Mouse (Mus musculus) intestine, embryonic 15.5 days (tissue): Measurements from ENCODE around the gene Wdr54. TPM values are rescaled to one million over a fixed set of nuclear protein-coding genes. Genes with fewer than 3 reads are reported as not detected.
A peak's percentile ranks its signal among the peaks of the same experiment; 100 is the strongest.
"Not testable (repeated sequence)": the region's sequence is repeated elsewhere in the genome, so short reads cannot be mapped to it uniquely, and the experiment has no call there.

ENCODE experiments used
- ATAC-seq: fragments of 200-750 bp; cut with Nextera tagmentation; 2 replicates; pipeline ENCODE4 v1.8.0; 2017; ENCODE audit warnings: moderate TSS enrichment, moderate library complexity
- H3K27ac ChIP-seq: fragments of 300-500 bp; sonication (generic); 2 replicates; pipeline ENCODE4 v1.5.1; 2015; ENCODE audit warnings: mild to moderate bottlenecking, inconsistent platforms
- H3K27me3 ChIP-seq: fragments of 300-500 bp; sonication (generic); replicated peaks from 2 replicates; pipeline ENCODE4 v1.6.1; 2015; ENCODE audit warnings: inconsistent platforms
- H3K36me3 ChIP-seq: fragments of 300-500 bp; sonication (generic); 2 replicates; pipeline ENCODE4 v1.6.1; 2015; ENCODE audit warnings: inconsistent platforms
- H3K4me1 ChIP-seq: fragments of 300-500 bp; sonication (generic); replicated peaks from 2 replicates; pipeline ENCODE4 v1.6.1; 2015; ENCODE audit warnings: inconsistent platforms
- H3K4me2 ChIP-seq: fragments of 300-500 bp; sonication (generic); replicated peaks from 2 replicates; pipeline ENCODE4 v1.6.1; 2015; ENCODE audit warnings: mild to moderate bottlenecking, inconsistent platforms
- H3K4me3 ChIP-seq: fragments of 300-500 bp; sonication (generic); replicated peaks from 2 replicates; pipeline ENCODE4 v1.5.1; 2015; ENCODE audit warnings: inconsistent platforms
- H3K9ac ChIP-seq: fragments of 300-500 bp; sonication (generic); 2 replicates; pipeline ENCODE4 v1.6.1; 2015; ENCODE audit warnings: inconsistent platforms
- H3K9me3 ChIP-seq: fragments of 300-500 bp; sonication (generic); 2 replicates; pipeline ENCODE4 v1.6.1; 2016; ENCODE audit warnings: inconsistent platforms
- WGBS: fragments of 180-500 bp; shearing (Covaris S2); methylation state at CpG from one replicate; pipeline ENCODE4 v1.1.7; 2015; 5-methylcytosine and 5-hydroxymethylcytosine counted together
- polyA plus RNA-seq: library from polyadenylated mRNA; unstranded; fragments of >200 nt; fragmentation: Nextera tagmentation; extraction: Ambion mirVana; gene quantifications from 2 replicates; pipeline ENCODE4 v1.2.1, GENCODE M21; 2015

Wdr54 gene
- polyA plus RNA-seq, 1 experiment from 2014 or later, result 3.9 TPM

- H3K4me3 ChIP-seq, result no peak overlapping the region
- no peak overlapping the region for H3K9ac ChIP-seq
These were observed 16.2 kb upstream of the Wdr54 start for GRCm38 (mm10) chr6:83172240-83172920.

GRCm38 (mm10) chr6:83171063-83171462 lies 14.9 kb upstream of the Wdr54 start:
- Histone ChIP-seq H3K9me3 (no peaks in the 10 kb centered on the region), H3K36me3 (no peaks in the 10 kb centered on the region), H3K4me1 (peaks cover 5% of the 10 kb centered on the region; the same call in 1 of the 2 replicates), H3K9ac (no peak overlapping the region), H3K4me3 (no peak overlapping the region), H3K27ac (no peak overlapping the region), H3K27me3 (no peaks in the 10 kb centered on the region), H3K4me2 (no peak overlapping the region)
- ATAC-seq, result no peak
- 77% methylated on average over 5 of the region's 5 CpGs for WGBS

More at GRCm38 (mm10) chr6:83172240-83172920, 16.2 kb upstream of the Wdr54 start:
- Histone ChIP-seq H3K4me2 (no peak overlapping the region), H3K36me3 (no peaks in the 10 kb centered on the region), H3K27me3 (no peaks in the 10 kb centered on the region), H3K9me3 (no peaks in the 10 kb centered on the region), H3K27ac (no peak overlapping the region), H3K4me1 (peaks cover 5% of the 10 kb centered on the region; the same call in 1 of the 2 replicates)
- ATAC-seq, result no peak
- 71% methylated on average over 9 of the region's 9 CpGs for WGBS

GRCm38 (mm10) chr6:83169872-83170271 lies 13.7 kb upstream of the Wdr54 start:
- Histone ChIP-seq H3K9ac (no peak overlapping the region), H3K36me3 (no peaks in the 10 kb centered on the region), H3K4me2 (no peak overlapping the region), H3K27me3 (no peaks in the 10 kb centered on the region), H3K4me1 (peaks cover 8% of the 10 kb centered on the region; the same call in 1 of the 2 replicates), H3K9me3 (no peaks in the 10 kb centered on the region), H3K4me3 (no peak overlapping the region), H3K27ac (no peak overlapping the region)
- ATAC-seq, result no peak
- 73% methylated on average over 5 of the region's 5 CpGs for WGBS

- Histone ChIP-seq H3K9me3 (no peaks in the 10 kb centered on the region), H3K36me3 (no peaks in the 10 kb centered on the region), H3K4me1 (peaks cover 24% of the 10 kb centered on the region), H3K4me2 (peak overlapping the region; percentile 68), H3K27me3 (peaks cover 15% of the 10 kb centered on the region), H3K9ac (peak overlapping the region; percentile 95), H3K4me3 (peak overlapping the region; percentile 91), H3K27ac (peak overlapping the region; percentile 78)
- WGBS, result under 1% methylated on average over 12 of the region's 12 CpGs
- peak; percentile 7; the same call in 1 of the 2 replicates for ATAC-seq
These were observed 10.0 kb upstream of the Wdr54 start for GRCm38 (mm10) chr6:83166243-83166630.

GRCm38 (mm10) chr6:83165607-83166242 lies 9.5 kb upstream of the Wdr54 start, which contains the start of gene Dctn1:
Gene Dctn1 (plus strand): TSS chr6:83165920.
- Histone ChIP-seq H3K27me3 (peaks cover 20% of the 10 kb centered on the region), H3K4me3 (peak within 1 kb of the TSS; percentile 91), H3K9me3 (no peaks in the 10 kb centered on the region), H3K4me2 (peak within 1 kb of the TSS; percentile 68), H3K27ac (peak within 1 kb of the TSS; percentile 78), H3K36me3 (no peaks in the 10 kb centered on the region), H3K9ac (peak within 1 kb of the TSS; percentile 95), H3K4me1 (peaks cover 24% of the 10 kb centered on the region)
- ATAC-seq, result peak; percentile 89
- WGBS, result under 1% methylated on average over 55 of the region's 58 CpGs

GRCm38 (mm10) chr6:83165026-83165606 lies 8.9 kb upstream of the Wdr54 start:
- peaks cover 24% of the 10 kb centered on the region for H3K4me1 ChIP-seq
- 4% methylated on average over 6 of the region's 6 CpGs for WGBS
- H3K27ac ChIP-seq, result 0 out of 2 replicates have a peak overlapping the region, but pooled peaks have one; percentile 78
- peak; percentile 26 for ATAC-seq
- peak overlapping the region; percentile 91 for H3K4me3 ChIP-seq
- H3K27me3 ChIP-seq, result peaks cover 23% of the 10 kb centered on the region
- H3K9me3 ChIP-seq, result no peaks in the 10 kb centered on the region
- peak overlapping the region; percentile 68 for H3K4me2 ChIP-seq
- H3K36me3 ChIP-seq, result no peaks in the 10 kb centered on the region
- peak overlapping the region; percentile 95 for H3K9ac ChIP-seq

- ATAC-seq, result peak; percentile 15
- H3K4me1 ChIP-seq, result peaks cover 20% of the 10 kb centered on the region; the same call in 1 of the 2 replicates
- H3K4me3 ChIP-seq, result peak overlapping the region; percentile 38
- H3K36me3 ChIP-seq, result no peaks in the 10 kb centered on the region
- WGBS, result 3% methylated on average over 8 of the region's 8 CpGs
- no peak overlapping the region for H3K27ac ChIP-seq
- H3K4me2 ChIP-seq, result peak overlapping the region; percentile 92
- H3K27me3 ChIP-seq, result peaks cover 23% of the 10 kb centered on the region
- H3K9ac ChIP-seq, result peak overlapping the region; percentile 48
- H3K9me3 ChIP-seq, result no peaks in the 10 kb centered on the region
These were observed 6.5 kb upstream of the Wdr54 start for GRCm38 (mm10) chr6:83162701-83163100.

- no peaks in the 10 kb centered on the region for H3K36me3 ChIP-seq
- peak overlapping the region; percentile 38 for H3K4me3 ChIP-seq
- H3K4me2 ChIP-seq, result peak overlapping the region; percentile 92
- WGBS, result under 1% methylated on average over 49 of the region's 49 CpGs
- peak overlapping the region; percentile 48 for H3K9ac ChIP-seq
- H3K27me3 ChIP-seq, result peaks cover 23% of the 10 kb centered on the region
- H3K4me1 ChIP-seq, result peaks cover 20% of the 10 kb centered on the region; the same call in 1 of the 2 replicates
- no peak overlapping the region for H3K27ac ChIP-seq
- peak; percentile 44 for ATAC-seq
- H3K9me3 ChIP-seq, result no peaks in the 10 kb centered on the region
These were observed 5.9 kb upstream of the Wdr54 start for GRCm38 (mm10) chr6:83161921-83162641.

- ATAC-seq, result no peak
- WGBS, result 12% methylated on average over 19 of the region's 19 CpGs
- no peaks in the 10 kb centered on the region for H3K9me3 ChIP-seq
- H3K27me3 ChIP-seq, result peaks cover 23% of the 10 kb centered on the region
- peak overlapping the region; percentile 92 for H3K4me2 ChIP-seq
- peak overlapping the region; percentile 48 for H3K9ac ChIP-seq
- peak overlapping the region; percentile 38 for H3K4me3 ChIP-seq
- peaks cover 21% of the 10 kb centered on the region for H3K4me1 ChIP-seq
- H3K36me3 ChIP-seq, result no peaks in the 10 kb centered on the region
- no peak overlapping the region for H3K27ac ChIP-seq
These were observed 5.2 kb upstream of the Wdr54 start for GRCm38 (mm10) chr6:83161442-83161841.

GRCm38 (mm10) chr6:83159456-83159855 lies 3.3 kb upstream of the Wdr54 start:
- H3K27me3 ChIP-seq, result peaks cover 23% of the 10 kb centered on the region
- H3K4me2 ChIP-seq, ATAC-seq, H3K9me3 ChIP-seq, H3K4me3 ChIP-seq, H3K27ac ChIP-seq, H3K9ac ChIP-seq, H3K36me3 ChIP-seq: not testable (repeated sequence)
- H3K4me1 ChIP-seq, result peaks cover 22% of the 10 kb centered on the region
- WGBS, result 22% methylated on average over 3 of the region's 3 CpGs

GRCm38 (mm10) chr6:83155552-83156238 lies 502 bp downstream of the Wdr54 start:
- 9% methylated on average over 23 of the region's 23 CpGs for WGBS
- Histone ChIP-seq H3K9ac (peak overlapping the region; percentile 20), H3K4me1 (peaks cover 5% of the 10 kb centered on the region), H3K4me3 (peak overlapping the region; percentile 50), H3K36me3 (peaks cover 5% of the 10 kb centered on the region; the same call in 1 of the 2 replicates), H3K4me2 (peak overlapping the region; percentile 75), H3K27me3 (peaks cover 3% of the 10 kb centered on the region), H3K9me3 (no peaks in the 10 kb centered on the region), H3K27ac (no peak overlapping the region)
- ATAC-seq, result peak; percentile 23
